Mouse (Mus musculus) right cerebral cortex, adult 18-20 months (tissue): ENCODE data around the gene Kcne3.

Experiments used
- DNase-seq: peaks from one replicate; pipeline ENCODE4 v3.0.0; 2022; ENCODE audit warnings: mixed read lengths

Kcne3 gene

DNA sequence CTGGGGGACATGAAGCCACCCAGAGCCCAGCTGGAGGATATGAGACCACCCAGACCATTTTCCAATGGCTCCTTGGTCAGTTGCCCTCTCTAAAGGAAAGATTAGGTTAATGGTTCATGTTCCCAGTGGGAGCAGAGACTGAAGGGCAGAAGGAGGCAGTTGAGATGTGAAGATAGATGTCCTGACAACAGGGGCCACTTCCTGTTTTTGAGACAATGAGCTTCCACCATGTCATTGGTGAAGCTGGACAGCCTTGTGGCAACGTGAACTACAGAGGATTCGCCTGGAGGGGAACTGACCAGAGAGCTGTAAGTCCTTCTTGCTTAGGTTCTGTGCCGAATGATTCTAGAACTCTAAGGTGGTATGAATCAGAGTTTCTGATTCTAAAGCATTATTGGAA, at the start of gene Kcne3:
Kcne3 (plus strand) TSS at position 234 of the 400 bp plus-strand sequence.
- DNase-seq = no peak

DNA sequence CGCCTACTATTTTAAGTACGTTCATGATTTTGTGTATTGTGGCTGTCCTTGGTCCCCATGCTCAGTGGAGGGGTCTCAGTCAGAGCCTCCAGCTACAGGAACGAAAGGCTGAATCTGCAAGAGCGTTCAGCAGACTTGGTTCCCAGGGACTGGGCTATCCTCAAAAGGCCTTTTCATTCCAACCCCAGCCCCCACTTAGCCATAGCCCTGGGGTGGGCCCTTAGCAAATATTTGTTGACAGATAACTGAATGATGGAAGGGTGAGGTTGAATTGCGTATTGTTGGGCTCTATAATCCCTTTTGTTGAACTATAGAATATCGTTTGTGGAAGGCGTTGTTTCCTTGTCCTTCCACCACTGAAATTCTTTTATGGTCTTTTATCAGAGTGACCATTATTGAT, 49.8 kb upstream of the Kcne3 start:
- DNase-seq = no peak

GRCm38 (mm10) chr7:100128262-100129041, 47.9 kb upstream of the Kcne3 start:
- no peak for DNase-seq

DNA sequence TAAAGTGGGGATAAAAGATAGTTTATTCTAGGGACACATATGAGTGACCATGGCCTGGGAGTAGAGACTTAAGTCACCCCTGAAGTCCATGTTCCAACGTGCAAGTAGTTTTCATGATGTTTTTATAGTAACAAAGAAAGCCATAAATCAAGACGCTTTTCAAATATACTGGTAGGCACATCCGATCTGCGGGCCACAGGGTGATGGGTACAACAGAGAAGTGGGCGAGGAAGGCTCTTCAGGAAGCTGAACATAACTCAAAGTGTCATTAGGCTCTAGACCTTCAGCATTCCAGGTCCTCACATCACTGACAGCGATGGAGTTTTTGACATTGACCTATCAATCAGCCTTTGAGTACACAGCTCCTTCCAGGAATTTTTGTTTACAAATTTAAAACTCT, 45.7 kb upstream of the Kcne3 start:
- no peak for DNase-seq

- DNase-seq = no peak
Measured at GRCm38 (mm10) chr7:100132379-100132778, 43.9 kb upstream of the Kcne3 start.

DNA sequence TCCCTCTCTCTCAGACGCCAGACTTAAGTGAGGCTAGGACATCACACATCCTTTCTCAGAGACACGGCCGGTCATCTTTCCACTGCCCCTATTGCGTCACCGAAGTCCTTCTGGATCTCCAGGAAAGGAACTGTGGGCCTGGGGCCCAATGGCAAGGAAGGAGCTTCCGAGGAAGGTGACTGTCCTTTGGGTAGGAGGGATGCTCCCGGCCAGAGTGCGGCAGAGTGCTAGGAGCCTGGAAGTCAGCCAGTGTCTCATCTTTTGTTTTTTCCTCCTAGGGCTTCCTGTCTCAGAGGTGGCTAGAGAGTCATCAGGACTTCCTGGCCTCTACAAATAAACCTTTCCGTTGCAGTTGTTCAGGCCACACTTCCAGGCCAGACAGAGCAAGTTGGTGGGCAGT, 39.3 kb upstream of the Kcne3 start:
- DNase-seq = no peak

- no peak for DNase-seq
Measured at GRCm38 (mm10) chr7:100138075-100138474, 38.2 kb upstream of the Kcne3 start.

DNA sequence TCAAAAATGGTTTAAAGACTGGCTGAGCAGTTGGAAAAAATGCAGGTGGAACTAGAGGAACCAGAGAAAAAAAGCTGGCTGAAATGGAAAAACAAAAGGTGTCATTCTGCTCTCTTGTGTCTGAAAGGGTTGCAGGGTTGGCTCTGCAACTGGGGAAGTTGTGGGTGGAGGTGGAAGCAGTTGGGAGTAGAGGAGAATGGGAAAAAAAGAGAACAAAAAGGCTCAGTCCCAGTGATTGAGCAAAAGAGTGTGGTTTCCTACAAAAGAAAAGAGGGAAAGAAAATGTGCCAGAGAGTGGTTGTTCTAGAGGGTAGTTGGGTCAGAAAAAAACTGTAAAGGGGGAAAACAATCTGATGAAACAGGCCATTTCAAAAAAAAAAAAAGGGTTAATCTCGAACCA, 35.7 kb upstream of the Kcne3 start:
- no peak for DNase-seq

DNA sequence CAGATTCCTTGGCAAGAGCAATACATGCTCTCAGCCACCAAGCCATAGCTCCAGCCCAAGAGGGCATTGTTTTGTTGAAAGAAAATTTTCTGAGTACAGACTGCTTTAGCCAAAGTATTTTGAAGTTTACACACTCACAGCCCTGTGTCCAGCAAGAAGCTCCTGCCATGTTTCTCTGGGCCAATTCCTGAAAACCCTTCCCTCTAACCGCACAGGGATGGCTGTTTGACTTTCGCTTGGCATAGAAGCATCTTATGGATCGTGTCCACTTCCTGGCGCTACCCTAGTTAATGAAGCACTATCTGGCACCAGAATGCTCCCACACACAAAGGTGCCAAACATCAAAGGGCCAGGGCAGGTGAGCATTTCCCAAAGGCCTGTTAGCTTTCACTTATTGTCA, 27.7 kb upstream of the Kcne3 start:
- no peak for DNase-seq

GRCm38 (mm10) chr7:100150086-100150485, 26.2 kb upstream of the Kcne3 start:
- no peak for DNase-seq

DNA sequence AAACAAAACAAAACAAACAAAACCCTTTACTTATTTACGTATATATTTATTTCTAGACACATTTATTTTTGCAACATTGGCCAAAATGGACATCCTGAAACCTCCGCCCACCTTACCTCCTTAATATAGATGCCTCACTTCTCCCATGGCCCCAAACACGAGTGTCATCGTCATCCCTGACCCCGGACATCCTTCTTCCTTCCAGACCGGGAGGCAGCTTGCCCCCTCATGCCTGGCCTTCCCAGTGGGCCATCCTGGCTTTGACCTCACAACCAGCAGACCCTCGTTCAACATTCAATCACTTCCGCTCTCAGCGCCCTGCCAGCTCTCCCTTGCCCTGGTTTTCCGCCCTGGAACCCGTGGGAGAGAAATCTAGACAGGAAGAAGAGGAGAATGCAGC, 25.7 kb upstream of the Kcne3 start:
- DNase-seq = no peak

GRCm38 (mm10) chr7:100157669-100158068, 18.6 kb upstream of the Kcne3 start:
- no peak for DNase-seq

- peak; percentile 94 for DNase-seq
Measured at GRCm38 (mm10) chr7:100159105-100159841, 17.0 kb upstream of the Kcne3 start, which contains the start of gene Lipt2. Gene Lipt2 (plus strand): TSS chr7:100159277.

- DNase-seq = peak; percentile 5
Measured at GRCm38 (mm10) chr7:100160006-100160405, 16.3 kb upstream of the Kcne3 start.

DNA sequence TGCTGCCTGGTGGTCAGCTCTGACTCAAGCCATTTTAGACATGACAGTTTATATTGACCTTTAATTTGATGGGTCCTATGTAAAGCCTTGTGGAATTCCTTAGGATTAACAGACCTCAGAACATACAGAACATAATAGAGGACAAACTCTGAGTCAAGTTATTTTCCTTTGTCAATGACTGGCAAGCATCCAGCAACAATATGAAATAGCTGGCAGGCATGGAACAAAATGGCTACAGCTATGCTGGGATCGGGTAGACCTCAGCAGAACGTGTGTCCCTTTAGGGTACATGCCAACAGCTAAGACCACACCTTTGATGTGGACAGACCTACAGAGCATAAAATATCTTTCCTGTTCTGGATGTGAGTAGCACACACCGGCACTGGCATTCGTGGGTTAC, 12.8 kb upstream of the Kcne3 start:
- no peak for DNase-seq

DNA sequence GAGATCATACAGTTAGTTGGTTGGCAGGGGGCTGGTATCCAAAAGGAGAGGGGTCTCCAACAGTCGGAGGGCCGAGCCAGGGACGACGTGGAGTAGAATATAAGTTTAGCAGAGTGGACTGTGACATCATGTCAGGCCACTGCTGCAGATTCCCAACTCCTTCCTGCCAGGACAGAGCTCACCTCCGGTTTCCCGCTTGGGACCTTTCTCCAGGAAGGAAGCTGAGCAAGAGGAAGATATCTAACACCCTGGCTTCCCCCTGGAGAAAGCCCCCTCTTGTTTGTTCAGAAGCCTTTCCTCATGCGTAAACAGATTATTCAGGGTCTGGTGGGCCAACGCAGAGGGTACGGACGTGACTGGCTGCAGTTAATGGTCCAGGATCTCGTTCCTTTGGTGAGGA, 7.6 kb upstream of the Kcne3 start:
- DNase-seq = no peak

DNA sequence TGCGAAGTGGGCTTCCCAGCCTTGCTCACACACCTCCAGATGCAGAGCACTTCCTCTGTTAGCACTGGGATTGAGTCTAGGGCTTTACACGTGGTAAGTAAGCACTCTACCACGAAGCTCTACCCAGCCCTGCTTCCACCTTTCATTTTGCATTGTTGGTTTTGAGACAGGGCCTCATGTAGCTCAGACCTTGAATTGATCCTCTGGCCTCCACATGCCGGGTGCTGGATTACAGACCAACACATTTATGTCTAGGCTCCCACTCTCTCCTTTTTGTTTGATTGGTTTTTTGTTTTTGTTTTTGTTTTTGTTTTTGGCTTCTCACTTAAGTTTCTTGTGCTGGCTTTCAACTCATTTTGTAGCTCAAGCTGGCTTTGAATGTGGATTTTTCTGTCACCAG, 5.5 kb upstream of the Kcne3 start:
- DNase-seq = no peak

GRCm38 (mm10) chr7:100178016-100178890, 2.0 kb downstream of the Kcne3 start:
- peak; percentile 74 for DNase-seq

GRCm38 (mm10) chr7:100178891-100179233, 2.6 kb downstream of the Kcne3 start:
- DNase-seq = no peak

DNA sequence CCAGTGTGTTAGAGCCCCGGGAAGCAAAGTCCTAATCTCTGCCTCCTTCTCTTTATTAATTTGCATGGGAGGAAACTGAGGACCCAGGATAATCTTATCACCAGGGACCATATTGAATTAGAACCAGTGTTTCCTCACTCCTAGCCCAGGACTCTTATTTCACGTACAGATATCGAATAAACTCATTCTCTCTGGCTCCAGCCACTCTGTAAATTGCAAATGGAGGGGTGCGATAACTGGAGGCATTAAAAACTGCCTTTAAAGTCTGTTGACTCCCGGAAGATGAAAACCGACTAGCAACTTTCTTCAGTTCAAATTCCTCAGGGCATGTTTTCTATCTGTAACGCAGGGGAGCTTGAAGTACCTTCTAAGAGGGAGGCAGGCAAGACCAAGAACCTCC, 3.1 kb downstream of the Kcne3 start:
- no peak for DNase-seq

DNA sequence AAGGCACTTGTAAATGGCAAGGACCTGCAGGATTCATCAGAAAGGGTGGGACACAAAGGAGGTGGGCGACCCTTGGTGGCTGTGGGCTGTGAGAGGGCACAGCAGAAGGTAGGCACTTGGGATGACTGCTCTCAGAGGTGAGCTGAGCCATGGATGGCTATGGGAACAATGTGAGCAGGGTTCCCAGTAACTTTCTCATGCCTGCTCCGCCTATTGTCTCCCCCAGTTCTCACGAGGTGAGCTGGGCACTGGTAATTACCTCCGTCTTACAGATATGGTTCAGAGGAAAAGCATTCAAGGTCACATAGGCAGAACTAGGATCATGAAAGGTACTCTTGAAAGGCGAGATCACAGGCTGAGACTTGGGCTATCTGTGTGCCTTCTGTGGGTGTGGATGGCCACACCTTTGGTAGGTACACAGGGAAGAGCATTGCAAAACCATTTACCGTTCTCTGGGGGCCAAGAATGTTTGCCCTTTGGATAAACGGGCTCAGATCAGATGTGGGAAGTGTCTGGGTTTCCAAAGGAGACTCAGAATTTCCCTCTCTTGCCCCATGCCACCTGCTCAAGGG, 3.6 kb downstream of the Kcne3 start:
- no peak for DNase-seq

DNA sequence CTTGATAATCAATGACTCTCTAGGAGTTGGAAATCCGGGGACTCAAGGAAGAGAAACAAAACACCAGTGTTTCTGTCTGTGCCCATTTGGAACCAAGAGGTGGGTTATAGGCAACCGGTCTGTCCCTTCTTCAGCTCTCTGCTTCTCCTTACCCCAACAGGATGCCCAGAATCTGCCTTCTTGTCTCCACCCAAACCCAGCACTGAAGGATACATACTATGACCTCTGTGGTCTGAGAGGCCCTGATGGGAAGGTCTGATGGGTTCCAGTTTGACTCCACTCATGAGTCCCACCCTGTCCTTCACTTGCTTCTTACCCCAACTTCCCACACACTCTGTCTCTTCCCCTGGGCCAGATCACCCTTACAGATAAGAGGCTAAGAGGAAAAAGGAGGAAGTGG, 4.9 kb downstream of the Kcne3 start:
- DNase-seq = no peak

DNA sequence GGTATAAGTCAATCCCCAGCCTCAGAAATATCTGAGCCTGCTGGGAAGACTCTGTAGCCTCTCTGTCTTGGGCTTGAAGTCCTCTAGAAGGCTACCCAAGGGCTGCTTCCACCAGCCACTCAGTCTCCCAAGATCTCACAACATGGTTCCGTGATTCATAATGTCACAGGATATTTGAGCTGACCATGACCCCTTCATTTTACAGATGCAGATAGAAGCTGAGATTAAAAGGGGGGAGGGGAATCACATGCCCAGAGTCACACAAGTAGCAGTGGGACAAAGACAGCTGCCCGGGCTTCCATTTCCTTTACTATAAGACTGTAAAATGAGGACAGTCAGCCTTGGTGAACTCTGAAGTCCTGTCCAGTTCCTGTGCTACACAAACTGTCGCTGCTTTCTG, 5.3 kb downstream of the Kcne3 start:
- DNase-seq = no peak
